In the genomic region with DNA sequence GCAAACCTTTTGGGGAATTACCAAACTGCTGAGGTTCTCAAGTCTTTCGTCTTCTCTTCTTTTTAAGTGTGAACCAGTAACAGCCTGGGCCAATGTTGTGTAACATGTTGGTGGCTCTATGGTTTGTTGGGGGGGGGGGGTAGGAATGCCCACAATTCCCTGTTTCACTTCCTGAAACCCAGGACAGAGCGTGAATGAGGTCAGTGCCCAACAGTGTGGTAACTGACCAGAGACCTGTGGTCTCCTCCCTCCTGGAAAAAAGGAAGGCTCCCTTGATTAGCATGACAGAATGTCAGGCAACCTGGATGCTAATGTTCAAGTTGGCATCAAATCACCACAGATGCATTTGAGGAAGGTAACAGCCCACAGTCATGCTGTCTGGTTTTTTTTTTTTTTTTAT, we compare ENCODE assay signal across 24 mouse cellular contexts.
DNase-seq lines count a peak whose midpoint lies in the region; ATAC-seq and TF ChIP-seq lines count a peak whose summit lies in the region.
"Had no signal": no experiment of that assay in that cellular context is flagged by ENCODE, and none has a peak within 500 bp of the region (broad histone marks: within the 10 kb centered on the region; RNA-seq: fewer than 3 reads in every experiment).

No protein-coding gene starts in this region.

- no peak overlapping the region for H3K27ac ChIP-seq in lung, postnatal 0 days (ENCODE audit: low read length)
- H3K27ac ChIP-seq: embryonic facial prominence, embryonic 10.5 days; embryonic facial prominence, embryonic 12.5 days; forebrain, embryonic 13.5 days; forebrain, embryonic 15.5 days had no signal

- WGBS in lung, postnatal 0 days = 65% methylated on average over 2 of the region's 2 CpGs

- H3K4me2 ChIP-seq in lung, postnatal 0 days (replicated peaks; ENCODE audit: low read depth, low read length) = no peak overlapping the region
- H3K4me2 ChIP-seq: embryonic facial prominence, embryonic 12.5 days; forebrain, embryonic 13.5 days; forebrain, embryonic 15.5 days had no signal

- peak; percentile 18 for DNase-seq in heart, adult 11 months
- no peak for DNase-seq in heart, adult 18-20 months
- DNase-seq in brain, adult 2 months (ENCODE audit: low read depth, low spot score) = peak; percentile 15
- DNase-seq in lung, postnatal 0 days (ENCODE audit: low spot score) = no peak
- DNase-seq in adrenal gland, postnatal 10 days = no peak
- DNase-seq: adrenal gland, postnatal 14 days; adrenal gland, postnatal 36 days; B cell, adult 2 months; cerebellum, adult 11 months; cerebellum, adult 18-20 months; cerebellum, adult 8-10 months; cerebellum, adult 9-11 months; cerebellum, postnatal 14 days; cerebellum, postnatal 36 days; forebrain, postnatal 0 days had no signal

- no peaks in the 10 kb centered on the region for H3K4me1 ChIP-seq in lung, postnatal 0 days (ENCODE audit: insufficient read depth, low read depth, low read length)
- H3K4me1 ChIP-seq: embryonic facial prominence, embryonic 10.5 days; embryonic facial prominence, embryonic 12.5 days; forebrain, embryonic 13.5 days; forebrain, embryonic 15.5 days had no signal

- ATAC-seq in granulocyte monocyte progenitor cell, adult 5-6 weeks (replicated peaks; ENCODE audit: poor library complexity, severe bottlenecking) = peak; percentile 96
- ATAC-seq in megakaryocyte progenitor cell, adult 5-6 weeks (replicated peaks; ENCODE audit: poor library complexity) = peak; percentile 87
- ATAC-seq in lung, postnatal 0 days = no peak
- ATAC-seq: CD4-positive, CD25-positive, alpha-beta regulatory T cell, adult 4 months; forebrain, embryonic 13.5 days; forebrain, embryonic 15.5 days; forebrain, postnatal 0 days; Patski had no signal

- H3K9me3 ChIP-seq in lung, postnatal 0 days (ENCODE audit: low read length) = no peaks in the 10 kb centered on the region
- H3K9me3 ChIP-seq: embryonic facial prominence, embryonic 10.5 days; embryonic facial prominence, embryonic 12.5 days; forebrain, embryonic 13.5 days; forebrain, embryonic 15.5 days had no signal

- no peaks in the 10 kb centered on the region for H3K36me3 ChIP-seq in lung, postnatal 0 days (ENCODE audit: insufficient read depth, low read length)
- H3K36me3 ChIP-seq: embryonic facial prominence, embryonic 10.5 days; embryonic facial prominence, embryonic 12.5 days; forebrain, embryonic 15.5 days; G1E had no signal

- no peaks in the 10 kb centered on the region for H3K27me3 ChIP-seq in lung, postnatal 0 days (replicated peaks; ENCODE audit: insufficient read depth, low read length)
- H3K27me3 ChIP-seq: embryonic facial prominence, embryonic 12.5 days; forebrain, embryonic 13.5 days; forebrain, embryonic 15.5 days; Patski had no signal

- TF ChIP-seq EP300 in lung, postnatal 0 days (IDR thresholded peaks at IDR 0.05) = no peak

- H3K4me3 ChIP-seq in lung, postnatal 0 days (ENCODE audit: low read depth, low read length) = no peak overlapping the region
- H3K4me3 ChIP-seq: embryonic facial prominence, embryonic 10.5 days; embryonic facial prominence, embryonic 12.5 days; forebrain, embryonic 13.5 days; forebrain, embryonic 15.5 days had no signal

- no peak for TF ChIP-seq CTCF in lung, postnatal 0 days (IDR thresholded peaks at IDR 0.05)

- H3K9ac ChIP-seq in lung, postnatal 0 days (replicated peaks; ENCODE audit: low read depth) = no peak overlapping the region
- H3K9ac ChIP-seq: embryonic facial prominence, embryonic 12.5 days; forebrain, embryonic 13.5 days; forebrain, embryonic 15.5 days; forebrain, postnatal 0 days had no signal

Comparison
In these comparisons a context has a peak if more than half of its experiments do, and no peak if none do; other contexts are left out.
1. DNase-seq: peak in heart, adult 11 months (single experiment) and brain, adult 2 months (single experiment); none in heart, adult 18-20 months (0 of 2), lung, postnatal 0 days (single experiment) and adrenal gland, postnatal 10 days (single experiment).